Mouse (Mus musculus): ENCODE results near the gene Myo5a. TPM values are rescaled to one million over a fixed set of nuclear protein-coding genes. Genes with fewer than 3 reads are reported as not detected.
"Not testable (repeated sequence)": the region's sequence is repeated elsewhere in the genome, so short reads cannot be mapped to it uniquely, and the experiment has no call there.

Myo5a gene
- total RNA-seq, 1 experiment from 2014 or later, result 122 TPM

GRCm38 (mm10) chr9:75243052-75243451, 172.2 kb downstream of the Myo5a start:
- no peak for ATAC-seq (replicated peaks; ENCODE audit: low read depth, poor library complexity, severe bottlenecking)

GRCm38 (mm10) chr9:75243730-75244406, 173.1 kb downstream of the Myo5a start:
- no peak for ATAC-seq (replicated peaks; ENCODE audit: low read depth, poor library complexity, severe bottlenecking)

GRCm38 (mm10) chr9:75244527-75244926, 173.7 kb downstream of the Myo5a start:
- no peak for ATAC-seq (replicated peaks; ENCODE audit: low read depth, poor library complexity, severe bottlenecking)

DNA sequence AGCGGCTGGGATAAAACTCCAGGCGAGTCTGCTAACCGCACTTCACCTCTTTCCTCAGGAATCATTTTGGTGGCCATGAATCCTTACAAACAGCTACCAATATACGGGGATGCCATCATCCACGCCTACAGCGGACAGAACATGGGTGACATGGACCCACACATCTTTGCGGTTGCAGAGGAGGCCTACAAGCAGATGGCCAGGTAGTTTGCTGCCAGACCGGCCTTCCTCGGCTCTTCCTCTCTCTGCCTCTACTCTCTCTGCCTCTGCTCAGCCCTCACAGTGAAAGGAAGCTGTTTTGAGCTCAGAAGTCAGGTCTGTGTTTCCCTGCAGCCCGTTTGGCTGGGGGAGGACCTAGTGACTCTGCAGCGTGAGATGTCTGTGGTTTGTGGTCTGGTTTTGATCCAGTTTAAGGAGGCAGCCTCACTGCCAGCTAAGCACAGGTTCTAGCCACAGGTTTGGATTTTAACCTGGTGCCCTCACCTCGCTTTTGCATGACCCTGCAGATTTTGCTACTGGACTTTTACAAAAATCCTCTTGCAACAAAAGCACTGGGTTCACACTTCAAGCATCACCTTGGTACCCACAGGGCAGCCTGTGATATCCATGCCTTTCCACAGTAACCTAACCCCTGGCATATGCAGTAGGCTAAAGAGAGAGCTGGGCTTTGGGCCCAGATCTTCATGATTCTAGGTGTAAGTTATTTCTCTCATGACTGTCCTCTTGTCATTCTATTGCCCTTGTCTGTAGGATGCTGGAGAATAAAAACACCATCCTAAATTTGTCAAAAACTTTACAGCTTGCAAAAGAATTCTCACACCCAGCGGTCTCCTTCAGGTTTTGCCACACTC, 175.5 kb downstream of the Myo5a start:
- peak; percentile 71 for ATAC-seq (replicated peaks; ENCODE audit: low read depth, poor library complexity, severe bottlenecking)

- ATAC-seq (replicated peaks; ENCODE audit: low read depth, poor library complexity, severe bottlenecking), result no peak
Measured at GRCm38 (mm10) chr9:75247870-75248269, 177.1 kb downstream of the Myo5a start.

GRCm38 (mm10) chr9:75248359-75248758, 177.5 kb downstream of the Myo5a start:
- no peak for ATAC-seq (replicated peaks; ENCODE audit: low read depth, poor library complexity, severe bottlenecking)

DNA sequence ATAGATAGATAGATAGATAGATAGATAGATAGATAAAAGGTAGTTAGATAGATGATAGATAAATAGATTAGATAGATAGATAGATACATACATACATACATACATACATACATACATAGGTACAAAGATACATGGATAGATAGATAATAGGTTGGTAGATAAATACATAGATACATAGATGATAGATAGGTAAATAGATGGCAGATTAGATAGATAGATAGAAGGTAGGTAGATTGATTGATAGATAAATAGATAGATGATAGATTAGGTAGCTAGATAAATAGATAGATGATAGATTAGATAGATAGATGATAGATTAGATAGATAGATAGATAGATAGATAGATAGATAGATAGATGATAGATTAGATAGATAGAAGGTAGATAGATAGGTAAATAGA, 178.1 kb downstream of the Myo5a start:
- ATAC-seq (replicated peaks; ENCODE audit: low read depth, poor library complexity, severe bottlenecking), result no peak

DNA sequence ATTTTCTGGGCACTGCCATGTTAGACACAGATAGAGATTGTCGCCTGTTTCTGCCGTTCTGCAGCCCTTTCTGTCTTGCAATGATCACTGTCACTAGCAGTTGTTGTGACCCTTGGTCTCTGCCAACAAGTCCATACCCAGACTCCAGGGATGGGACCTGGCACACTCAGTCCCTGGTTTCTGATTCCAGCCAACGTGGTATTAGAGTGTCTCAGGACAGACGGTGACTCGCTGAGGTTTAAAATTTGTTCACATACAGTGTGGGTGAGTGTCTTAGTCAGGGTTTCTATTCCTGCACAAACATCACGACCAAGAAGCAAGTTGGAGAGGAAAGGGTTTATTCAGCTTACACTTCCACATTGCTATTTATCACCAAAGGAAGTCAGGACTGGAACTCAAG, 182.3 kb downstream of the Myo5a start:
- not testable (repeated sequence) for ATAC-seq (replicated peaks; ENCODE audit: low read depth, poor library complexity, severe bottlenecking)

GRCm38 (mm10) chr9:75253766-75254165, 183.0 kb downstream of the Myo5a start:
- ATAC-seq (replicated peaks; ENCODE audit: low read depth, poor library complexity, severe bottlenecking), result peak; percentile 33

DNA sequence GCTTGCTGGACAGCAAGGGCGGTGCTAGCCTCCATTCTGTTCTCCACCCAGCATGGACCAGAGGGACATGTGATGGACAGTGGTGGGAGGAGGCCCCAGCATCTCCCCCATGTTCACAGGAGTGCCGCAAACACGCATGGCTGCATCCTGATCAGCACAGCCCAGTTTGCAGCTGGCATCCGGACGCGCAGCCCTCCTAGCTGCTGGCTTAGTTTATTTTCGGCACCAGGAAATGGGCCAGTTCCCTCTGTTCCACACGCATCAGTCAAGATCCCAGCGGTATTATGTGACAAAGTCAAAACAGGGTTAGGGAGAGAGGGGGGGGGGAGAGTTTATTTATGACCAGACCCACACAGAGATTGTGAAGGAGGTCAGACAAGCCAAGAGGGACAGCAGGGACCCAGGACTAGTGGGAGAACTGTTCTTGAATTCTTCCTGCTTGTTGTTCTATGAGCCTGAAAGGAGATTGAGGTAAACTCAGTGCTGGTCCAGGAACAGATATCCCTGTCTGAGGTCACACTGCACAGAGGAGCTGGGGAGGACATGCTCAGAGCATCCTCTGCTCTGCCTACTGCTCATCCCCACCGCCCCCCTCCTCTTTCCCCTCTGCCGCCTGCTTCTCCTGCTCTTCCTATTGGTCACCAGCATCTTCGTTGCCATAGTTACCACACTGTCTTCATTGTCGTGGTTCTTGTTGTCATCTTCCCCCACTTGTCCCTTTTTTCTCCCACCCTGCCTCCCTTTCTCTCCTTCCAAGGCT, 183.6 kb downstream of the Myo5a start:
- ATAC-seq (replicated peaks; ENCODE audit: low read depth, poor library complexity, severe bottlenecking), result peak; percentile 65

DNA sequence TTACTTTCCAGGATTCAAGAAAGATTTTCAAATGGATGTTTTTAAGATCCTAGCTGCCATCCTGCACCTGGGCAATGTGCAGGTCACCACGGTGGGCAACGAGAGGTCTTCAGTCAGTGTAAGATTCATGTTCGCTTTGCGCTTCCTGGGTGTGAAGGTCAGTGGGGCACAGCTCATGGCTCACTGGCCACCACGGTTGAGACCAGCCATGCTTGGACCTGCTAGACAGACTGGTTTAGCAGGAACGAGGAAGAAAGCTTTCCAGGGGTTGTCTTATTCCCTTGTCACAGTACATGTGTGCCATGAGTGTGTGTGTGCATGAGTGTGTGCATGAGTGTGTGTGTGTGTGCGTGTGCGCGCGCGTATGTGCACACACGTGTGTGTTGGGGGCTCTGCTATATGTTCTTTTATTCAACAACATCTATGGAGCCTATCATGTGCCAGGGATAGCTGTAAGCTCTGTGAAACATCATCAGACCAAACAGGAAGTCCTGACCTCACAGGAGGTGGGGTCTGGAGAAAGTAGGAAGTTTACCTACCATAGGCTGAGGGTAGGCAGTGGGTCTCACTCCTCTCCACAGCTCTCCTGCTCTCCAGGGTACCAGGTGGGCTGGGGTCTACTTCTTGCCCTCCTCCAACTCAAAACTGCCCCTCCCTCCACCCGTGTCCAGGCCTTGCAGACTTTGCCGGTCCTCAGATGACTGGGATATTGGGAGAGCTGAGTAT, 185.2 kb downstream of the Myo5a start:
- ATAC-seq (replicated peaks; ENCODE audit: low read depth, poor library complexity, severe bottlenecking), result peak; percentile 64

DNA sequence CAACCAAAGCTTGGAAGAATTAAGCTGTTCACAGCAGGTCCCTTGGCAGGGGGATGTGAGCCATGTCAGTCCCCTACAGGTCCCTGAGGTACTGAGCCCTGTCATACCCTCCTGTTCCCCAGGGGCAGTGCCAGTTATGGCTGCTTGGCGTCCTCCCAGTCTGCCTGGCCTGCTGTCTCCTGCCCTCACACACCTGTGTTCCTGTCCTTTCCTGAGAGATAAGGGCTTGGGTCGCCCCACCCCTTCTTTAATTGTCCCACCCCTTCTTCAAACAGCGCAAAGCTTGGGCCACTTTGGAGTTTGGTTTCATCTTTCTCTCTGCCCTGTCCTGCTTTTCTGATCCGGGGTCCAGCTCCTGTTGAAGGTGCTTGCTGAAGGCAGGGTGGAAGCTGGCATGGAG, 188.0 kb downstream of the Myo5a start:
- no peak for ATAC-seq (replicated peaks; ENCODE audit: low read depth, poor library complexity, severe bottlenecking)

DNA sequence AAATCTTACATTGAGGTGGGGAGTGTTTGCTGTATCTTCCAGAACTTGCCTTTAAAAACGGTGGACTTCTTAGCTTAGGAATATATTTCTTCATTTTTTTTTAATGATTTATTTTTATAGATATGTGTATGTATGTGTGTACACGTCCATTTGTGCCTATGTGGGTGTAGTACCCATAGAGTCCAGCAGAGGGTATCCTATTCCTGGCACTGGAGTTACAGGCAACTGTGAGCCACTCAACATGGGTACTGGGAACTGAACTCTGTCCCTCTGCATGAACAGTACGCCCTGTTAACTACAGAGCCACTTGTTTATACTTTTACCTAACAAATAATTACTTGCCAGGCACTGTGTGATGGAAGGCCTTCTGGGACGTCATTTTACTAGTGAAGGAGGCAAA, 188.8 kb downstream of the Myo5a start:
- ATAC-seq (replicated peaks; ENCODE audit: low read depth, poor library complexity, severe bottlenecking), result no peak

DNA sequence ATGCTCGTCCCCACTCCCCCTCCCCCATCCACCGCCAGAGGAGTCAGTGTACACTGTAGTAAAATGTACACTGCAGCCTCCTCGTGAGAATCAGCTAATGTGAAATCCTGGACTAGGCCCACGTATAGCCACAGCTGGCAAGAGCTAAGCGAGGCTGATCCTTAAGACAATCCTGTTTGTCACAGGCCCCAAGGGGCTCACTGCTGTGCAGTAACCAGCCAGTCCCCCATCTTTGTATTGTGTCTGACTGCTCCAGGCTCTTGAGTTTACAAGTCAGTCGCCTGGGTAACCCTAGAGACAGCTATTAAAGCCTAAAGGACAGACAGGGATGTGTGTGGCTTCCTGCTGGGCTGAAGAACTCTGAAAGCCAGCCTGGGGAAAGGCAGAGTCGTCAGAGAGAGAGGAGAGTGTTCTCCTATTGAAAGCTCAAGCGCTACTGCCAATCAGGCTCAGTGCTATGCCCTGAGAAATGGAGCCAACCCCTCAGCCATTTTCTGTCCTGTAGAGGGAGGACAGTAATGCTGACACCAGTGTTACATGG, 190.6 kb downstream of the Myo5a start:
- no peak for ATAC-seq (replicated peaks; ENCODE audit: low read depth, poor library complexity, severe bottlenecking)

GRCm38 (mm10) chr9:75262235-75262826, 191.5 kb downstream of the Myo5a start:
- peak; percentile 92 for ATAC-seq (replicated peaks; ENCODE audit: low read depth, poor library complexity, severe bottlenecking)

DNA sequence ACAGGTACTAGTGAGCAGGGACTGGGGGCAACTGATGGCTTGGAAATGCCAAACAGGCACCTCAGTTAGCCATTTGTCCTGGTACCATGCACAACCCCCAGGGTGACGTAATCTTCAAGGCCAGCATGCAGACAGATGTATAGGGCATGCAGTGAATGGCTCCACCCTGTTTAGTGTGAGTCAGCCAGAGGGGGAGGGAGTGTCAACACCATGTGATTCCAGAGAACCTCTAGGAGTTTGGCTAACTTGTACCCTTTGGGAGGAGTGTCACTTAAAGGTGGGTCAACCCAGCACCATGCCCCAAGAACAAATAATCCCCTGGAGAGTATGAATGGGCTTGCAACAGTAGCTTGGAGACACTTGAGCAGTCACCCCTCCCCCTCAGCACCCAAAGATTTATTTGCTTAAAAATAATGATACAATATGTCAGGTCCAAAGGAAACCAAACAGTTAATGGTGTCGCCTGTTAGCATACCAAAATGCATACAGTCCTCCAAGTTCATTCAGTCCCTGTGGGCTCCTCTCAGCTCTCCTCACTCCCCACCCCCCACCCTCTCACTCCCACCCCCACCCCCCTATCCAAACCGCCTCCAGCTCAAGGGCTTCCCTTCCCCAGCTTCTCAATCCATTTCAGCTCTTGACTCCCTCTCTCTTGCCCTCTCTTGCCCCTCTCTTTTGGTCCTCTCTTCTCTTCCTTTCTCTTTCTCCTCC, 193.3 kb downstream of the Myo5a start:
- no peak for ATAC-seq (replicated peaks; ENCODE audit: low read depth, poor library complexity, severe bottlenecking)

GRCm38 (mm10) chr9:75267147-75267546, 196.3 kb downstream of the Myo5a start:
- no peak for ATAC-seq (replicated peaks; ENCODE audit: low read depth, poor library complexity, severe bottlenecking)

- no peak for ATAC-seq (replicated peaks; ENCODE audit: low read depth, poor library complexity, severe bottlenecking)
Measured at GRCm38 (mm10) chr9:75270382-75270781, 199.6 kb downstream of the Myo5a start.

GRCm38 (mm10) chr9:75271539-75271938, 200.7 kb downstream of the Myo5a start:
- 0 out of 2 replicates have a peak, but pooled peaks have one; percentile 39 for ATAC-seq (replicated peaks; ENCODE audit: low read depth, poor library complexity, severe bottlenecking)
